Mouse (Mus musculus) stomach, postnatal 0 days (tissue): ENCODE data around the gene Neurl4.

Experiments used
- CTCF ChIP-seq: IDR thresholded peaks from 2 replicates; pipeline ENCODE4 v1.5.1; 2016; ENCODE audit warnings: antibody characterized with exemption, low read depth, mild to moderate bottlenecking, moderate library complexity
- EP300 ChIP-seq: optimal IDR thresholded peaks from 2 replicates; pipeline ENCODE3; 2016; ENCODE audit warnings: antibody characterized with exemption

GRCm38 (mm10) chr11:69853994-69854393 lies 46.9 kb upstream of the Neurl4 start:
- TF ChIP-seq EP300 (no peak), CTCF (no peak)
